Mouse (Mus musculus) hindbrain, postnatal 0 days (tissue): Measurements from ENCODE around the gene Cpsf3. TPM values are rescaled to one million over a fixed set of nuclear protein-coding genes. Genes with fewer than 3 reads are reported as not detected.

Source experiments
- ATAC-seq: fragments of 200-750 bp; cut with Nextera tagmentation; 2 replicates; pipeline ENCODE4 v1.8.0; 2017; ENCODE audit warnings: mild to moderate bottlenecking, moderate TSS enrichment, moderate library complexity
- DNase-seq: peaks from one replicate; pipeline ENCODE4 v3.0.0-alpha.2; 2015; ENCODE audit warnings: low spot score
- H3K27ac ChIP-seq: fragments of 300-500 bp; sonication (generic); 2 replicates; pipeline ENCODE4 v1.5.1; 2014; ENCODE audit warnings: mild to moderate bottlenecking
- H3K27me3 ChIP-seq: fragments of 300-500 bp; sonication (generic); 2 replicates; pipeline ENCODE4 v1.6.1; 2014; ENCODE audit warnings: low read length, mixed read lengths; ENCODE audit not compliant: insufficient read depth
- H3K36me3 ChIP-seq: fragments of 300-500 bp; sonication (generic); 2 replicates; pipeline ENCODE4 v1.6.1; 2014; ENCODE audit warnings: low read length, mixed read lengths; ENCODE audit not compliant: insufficient read depth
- H3K4me1 ChIP-seq: fragments of 300-500 bp; sonication (generic); 2 replicates; pipeline ENCODE4 v1.6.1; 2014; ENCODE audit warnings: antibody characterized with exemption, low read length, mixed read lengths; ENCODE audit not compliant: insufficient read depth
- H3K4me2 ChIP-seq: fragments of 300-500 bp; sonication (generic); 2 replicates; pipeline ENCODE4 v1.6.1; 2014; ENCODE audit warnings: low read depth, mild to moderate bottlenecking, low read length, moderate library complexity, mixed read lengths
- H3K4me3 ChIP-seq: fragments of 300-500 bp; sonication (generic); 2 replicates; pipeline ENCODE4 v1.5.1; 2014; ENCODE audit warnings: low read length
- H3K9ac ChIP-seq: fragments of 300-500 bp; sonication (generic); replicated peaks from 2 replicates; pipeline ENCODE4 v1.6.1; 2014; ENCODE audit warnings: mild to moderate bottlenecking, low read length, moderate library complexity, mixed read lengths
- H3K9me3 ChIP-seq: fragments of 300-500 bp; sonication (generic); 2 replicates; pipeline ENCODE4 v1.6.1; 2016; ENCODE audit warnings: low read length, mixed read lengths
- CTCF ChIP-seq: IDR thresholded peaks from 2 replicates; pipeline ENCODE4 v1.5.1; 2016; ENCODE audit warnings: antibody characterized with exemption, control low read depth, low read depth
- WGBS: fragments of 180-500 bp; shearing (Covaris S2); extraction: QIAGEN DNeasy Blood & Tissue Kit; methylation state at CpG from one replicate; pipeline ENCODE4 v1.1.7; 2014; 5-methylcytosine and 5-hydroxymethylcytosine counted together
- polyA plus RNA-seq: library from polyadenylated mRNA; unstranded; fragments of >200 nt; fragmentation: Nextera tagmentation; extraction: Ambion mirVana; gene quantifications from 2 replicates; pipeline ENCODE4 v1.2.1, GENCODE M21; 2015
- total RNA-seq: library from RNA; depleted of rRNA; stranded (reverse); fragments of >200 nt; gene quantifications from 2 replicates; pipeline ENCODE4 v1.2.3, GENCODE M21; 2014

Cpsf3 gene
- total and polyA plus RNA-seq, 2 experiments from 2014 or later, result 41.7 to 69.7 TPM

DNA sequence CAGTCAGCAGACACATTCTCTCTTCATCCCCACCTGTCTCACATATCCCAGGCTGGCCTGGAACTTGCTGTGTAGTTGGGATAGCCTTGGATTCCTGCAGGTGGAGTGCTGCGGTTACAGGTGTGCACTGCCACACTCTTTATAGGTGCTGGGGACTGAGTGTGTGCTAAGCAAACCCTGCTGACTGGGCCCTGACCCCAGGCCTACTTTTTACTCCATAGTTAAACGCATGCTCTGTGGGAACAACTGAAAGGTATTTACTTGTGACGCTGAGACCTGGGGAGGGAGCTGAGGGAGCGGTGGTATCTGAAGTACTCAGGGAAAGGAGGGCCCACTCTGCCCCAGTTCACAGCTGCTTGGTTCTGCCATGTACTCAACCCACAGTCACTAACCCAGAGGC lies 37.1 kb downstream of the Cpsf3 start:
- Histone ChIP-seq H3K27ac (no peak overlapping the region), H3K4me1 (no peaks in the 10 kb centered on the region), H3K9me3 (no peaks in the 10 kb centered on the region), H3K9ac (no peak overlapping the region), H3K4me3 (no peak overlapping the region), H3K27me3 (no peaks in the 10 kb centered on the region), H3K4me2 (no peak overlapping the region), H3K36me3 (peaks cover 24% of the 10 kb centered on the region; the same call in 1 of the 2 replicates)
- no peak for DNase-seq
- ATAC-seq, result no peak
- 86% methylated on average over 4 of the region's 4 CpGs for WGBS
- TF ChIP-seq CTCF, result no peak

- H3K9me3 ChIP-seq, result no peaks in the 10 kb centered on the region
- DNase-seq (no peak), ATAC-seq (no peak)
- H3K4me2 ChIP-seq, result no peak overlapping the region
- H3K4me1 ChIP-seq, result no peaks in the 10 kb centered on the region
- no peak overlapping the region for H3K4me3 ChIP-seq
- peaks cover 29% of the 10 kb centered on the region; the same call in 1 of the 2 replicates for H3K36me3 ChIP-seq
- 79% methylated on average over 9 of the region's 9 CpGs for WGBS
- no peaks in the 10 kb centered on the region for H3K27me3 ChIP-seq
- no peak overlapping the region for H3K27ac ChIP-seq
- TF ChIP-seq CTCF, result no peak
- no peak overlapping the region for H3K9ac ChIP-seq
Observed at GRCm38 (mm10) chr12:21322856-21323255, 37.7 kb downstream of the Cpsf3 start.

DNA sequence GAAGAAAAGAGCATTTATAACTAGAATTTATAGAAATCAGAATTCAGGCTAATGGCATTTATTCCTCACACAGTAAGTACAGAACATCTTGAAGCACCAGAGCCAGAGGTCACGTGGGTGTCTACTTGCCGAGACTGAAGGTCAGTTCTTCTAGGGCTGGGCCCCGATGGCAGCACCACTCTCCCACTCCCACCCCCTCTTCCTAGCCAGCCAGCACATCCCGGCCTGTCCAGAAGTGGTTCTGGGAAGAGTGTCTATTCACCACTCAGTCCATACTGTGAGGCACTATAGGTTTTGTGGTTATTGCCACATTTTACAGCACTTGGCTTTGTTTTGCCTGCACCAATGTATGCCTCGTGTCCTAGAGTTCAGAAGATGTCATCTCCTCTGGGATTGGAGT lies 38.9 kb downstream of the Cpsf3 start:
- Histone ChIP-seq H3K9me3 (no peaks in the 10 kb centered on the region), H3K27me3 (no peaks in the 10 kb centered on the region), H3K9ac (no peak overlapping the region), H3K27ac (no peak overlapping the region), H3K4me1 (no peaks in the 10 kb centered on the region), H3K36me3 (peaks cover 29% of the 10 kb centered on the region; the same call in 1 of the 2 replicates), H3K4me3 (no peak overlapping the region), H3K4me2 (no peak overlapping the region)
- no peak for TF ChIP-seq CTCF
- WGBS, result 86% methylated on average over 5 of the region's 5 CpGs
- DNase-seq, result no peak
- ATAC-seq, result no peak

GRCm38 (mm10) chr12:21325266-21325665 lies 40.1 kb downstream of the Cpsf3 start:
- no peak for DNase-seq
- Histone ChIP-seq H3K9ac (no peak overlapping the region), H3K27ac (no peak overlapping the region), H3K27me3 (no peaks in the 10 kb centered on the region), H3K4me1 (no peaks in the 10 kb centered on the region), H3K4me3 (no peak overlapping the region), H3K9me3 (no peaks in the 10 kb centered on the region), H3K4me2 (no peak overlapping the region), H3K36me3 (peaks cover 37% of the 10 kb centered on the region)
- WGBS, result 90% methylated on average over 8 of the region's 8 CpGs
- ATAC-seq, result no peak
- no peak for TF ChIP-seq CTCF

- Histone ChIP-seq H3K4me3 (no peak overlapping the region), H3K27ac (no peak overlapping the region), H3K4me1 (no peaks in the 10 kb centered on the region), H3K27me3 (no peaks in the 10 kb centered on the region), H3K36me3 (peaks cover 37% of the 10 kb centered on the region), H3K9me3 (no peaks in the 10 kb centered on the region), H3K4me2 (no peak overlapping the region), H3K9ac (no peak overlapping the region)
- WGBS, result 84% methylated on average over 3 of the region's 3 CpGs
- no peak for ATAC-seq
- DNase-seq, result no peak
- TF ChIP-seq CTCF, result no peak
Observed at GRCm38 (mm10) chr12:21326325-21326724, 41.1 kb downstream of the Cpsf3 start.

- no peak overlapping the region for H3K4me3 ChIP-seq
- no peak for TF ChIP-seq CTCF
- DNase-seq, result no peak
- H3K9ac ChIP-seq, result no peak overlapping the region
- no peak overlapping the region for H3K27ac ChIP-seq
- ATAC-seq, result no peak
- no peaks in the 10 kb centered on the region for H3K27me3 ChIP-seq
- H3K36me3 ChIP-seq, result peaks cover 32% of the 10 kb centered on the region
- no peak overlapping the region for H3K4me2 ChIP-seq
- WGBS, result 88% methylated on average over 9 of the region's 9 CpGs
- H3K9me3 ChIP-seq, result no peaks in the 10 kb centered on the region
- no peaks in the 10 kb centered on the region for H3K4me1 ChIP-seq
Observed at GRCm38 (mm10) chr12:21329661-21330400, 44.6 kb downstream of the Cpsf3 start.

GRCm38 (mm10) chr12:21330961-21331576 lies 45.9 kb downstream of the Cpsf3 start:
- Histone ChIP-seq H3K27me3 (no peaks in the 10 kb centered on the region), H3K36me3 (peaks cover 22% of the 10 kb centered on the region), H3K4me1 (no peaks in the 10 kb centered on the region), H3K27ac (no peak overlapping the region), H3K4me2 (no peak overlapping the region), H3K9ac (no peak overlapping the region), H3K4me3 (no peak overlapping the region), H3K9me3 (no peaks in the 10 kb centered on the region)
- no peak for DNase-seq
- ATAC-seq, result no peak
- TF ChIP-seq CTCF, result peak; percentile 4; the same call in 1 of the 2 replicates
- WGBS, result 89% methylated on average over 10 of the region's 10 CpGs
